Mouse (Mus musculus) lung, postnatal 0 days (tissue): ENCODE results near the gene Gm17720. TPM values are rescaled to one million over a fixed set of nuclear protein-coding genes. Genes with fewer than 3 reads are reported as not detected.

Experiments
- polyA plus RNA-seq: library from polyadenylated mRNA; unstranded; fragments of >200 nt; fragmentation: Nextera tagmentation; extraction: Ambion mirVana; gene quantifications from 2 replicates; pipeline ENCODE4 v1.2.1, GENCODE M21; 2015

The Gm17720 gene
- polyA plus RNA-seq, 1 experiment from 2014 or later: not detected

Other genes starting within 250 kb of the Gm17720 start
- gene Phlpp2, start 234.2 kb downstream of the Gm17720 start, polyA plus RNA-seq: 1.4 and 1.5 TPM in 2 replicates
- 10.4 and 13.4 TPM in 2 replicates for gene Marveld3, start 140.6 kb downstream of the Gm17720 start, polyA plus RNA-seq
- gene Tat, start 112.3 kb downstream of the Gm17720 start, polyA plus RNA-seq: 0.13 and 0.25 TPM in 2 replicates
- 1.2 and 1.9 TPM in 2 replicates for gene Chst4, start 63.0 kb downstream of the Gm17720 start, polyA plus RNA-seq
- 2.3 and 3.3 TPM in 2 replicates for gene Zfp612, start 23.0 kb downstream of the Gm17720 start, polyA plus RNA-seq
- gene Gm21964, start 1.5 kb downstream of the Gm17720 start, polyA plus RNA-seq: not detected in 2 replicates
- gene Calb2, start 65.5 kb upstream of the Gm17720 start, polyA plus RNA-seq: 0.53 and 1.1 TPM in 2 replicates
- 3.6 and 4.0 TPM in 2 replicates for gene Cmtr2, start 112.9 kb upstream of the Gm17720 start, polyA plus RNA-seq
- gene Hydin, start 164.2 kb upstream of the Gm17720 start, polyA plus RNA-seq: 0.96 and 0.97 TPM in 2 replicates